Mouse (Mus musculus): ENCODE data around the gene Cox10. TPM values are rescaled to one million over a fixed set of nuclear protein-coding genes. Genes with fewer than 3 reads are reported as not detected.

Cox10 gene
- total and polyA plus RNA-seq, 3 experiments: 23.4 to 60.3 (median 35.2) TPM

DNA sequence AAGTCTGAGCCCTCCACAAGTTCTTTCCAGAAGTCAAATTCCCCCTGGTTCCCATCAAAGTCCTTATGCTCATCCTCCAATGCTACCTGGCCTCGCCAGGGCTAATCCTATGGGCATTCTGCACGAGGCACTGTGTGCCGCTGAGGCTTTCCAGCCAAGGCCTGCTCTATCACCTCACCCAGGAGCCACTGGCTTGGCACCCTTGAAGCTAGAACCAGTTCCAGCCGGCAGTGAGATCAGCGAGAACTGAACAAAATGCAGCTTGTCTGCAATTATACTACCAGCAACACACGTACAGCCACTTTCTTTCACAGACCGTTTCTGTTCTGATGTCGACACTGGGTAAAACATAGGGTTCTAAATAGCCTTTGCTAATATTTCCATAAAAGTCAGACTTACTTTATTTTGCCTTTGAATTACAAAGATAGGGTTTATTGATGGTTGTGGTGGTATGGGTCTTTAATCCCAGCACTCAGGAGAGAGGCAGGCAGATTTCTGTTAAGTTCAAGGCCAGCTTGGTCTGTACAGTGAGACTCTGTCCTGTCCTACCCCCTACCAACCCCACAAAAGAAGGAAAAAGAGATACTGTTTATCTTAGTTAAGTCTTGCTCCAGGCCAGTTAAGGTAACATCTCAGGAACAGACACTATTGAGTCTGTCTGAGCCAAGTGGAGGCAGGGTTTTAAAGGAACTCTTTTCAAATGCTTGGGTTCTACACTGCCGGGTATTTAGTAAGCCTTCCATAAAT, 111.5 kb downstream of the Cox10 start:
- Histone ChIP-seq H3K4me2 (ENCODE audit: insufficient read depth, low read depth, poor library complexity, severe bottlenecking) (no peak overlapping the region), H3K27ac (ENCODE audit: insufficient read depth, low read depth) (no peak overlapping the region)
- no peak for DNase-seq (ENCODE audit: extremely low read depth)

DNA sequence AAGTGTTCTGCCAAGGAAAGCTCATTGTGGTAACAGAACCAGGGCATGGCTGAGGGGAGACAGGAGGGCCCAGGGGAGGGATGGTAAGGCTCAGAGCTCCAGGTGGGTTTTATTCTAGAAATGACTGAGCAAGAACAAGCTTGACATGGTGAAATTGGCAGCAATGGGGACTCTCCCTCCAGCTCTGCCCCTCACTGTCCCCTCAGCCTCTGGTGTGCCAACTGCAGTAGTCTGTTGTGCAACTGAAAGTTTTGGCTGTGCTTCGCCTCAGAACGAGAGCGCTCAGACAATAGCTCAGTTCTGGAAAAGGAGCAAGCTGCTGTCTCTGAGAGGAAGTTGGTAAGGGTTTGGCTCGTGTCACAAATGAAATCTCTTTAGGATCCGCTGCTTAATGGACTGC, 113.8 kb downstream of the Cox10 start:
- in situ Hi-C loops (cut with MboI; ENCODE audit: low pct_ligation_motif_present, low pct_unique_long_range_greater_than_20kb, low sequenced_read_pairs): no loop called here
- peaks cover 12 to 76% of the 10 kb centered on the region in 2 experiments for H3K36me3 ChIP-seq (replicated peaks in 1 of 2; ENCODE audit: control insufficient read depth in 1 of 2, insufficient read depth in 1 of 2, low read length in 1 of 2)
- no peak overlapping the region for H3K9ac ChIP-seq (ENCODE audit: insufficient read depth, low read depth)
- H3K4me1 ChIP-seq (ENCODE audit: control insufficient read depth in 1 of 2, insufficient read depth in 2 of 2): peaks cover 0 to 34% of the 10 kb centered on the region in 2 experiments; a peak in 3 of 4 replicates
- H3K27ac ChIP-seq (ENCODE audit: insufficient read depth, low read depth): no peak overlapping the region
- no peaks in the 10 kb centered on the region for H3K9me3 ChIP-seq (replicated peaks; ENCODE audit: low read length)
- H3K27me3 ChIP-seq (replicated peaks): no peaks in the 10 kb centered on the region
- no peaks in the 10 kb centered on the region for H3K79me2 ChIP-seq (replicated peaks; ENCODE audit: control insufficient read depth, extremely low read depth, insufficient read depth, poor library complexity, severe bottlenecking)
- DNase-seq (ENCODE audit: extremely low read depth): peak; percentile 84
- dilution Hi-C loops (cut with MboI; ENCODE audit: extremely low pct_ligation_motif_present, extremely low pct_unique_long_range_greater_than_20kb, low sequenced_read_pairs): no loop called here
- no peak overlapping the region for H3K4me3 ChIP-seq (replicated peaks in 1 of 3; ENCODE audit: low read depth in 2 of 3, low read length in 2 of 3, poor library complexity in 1 of 3)
- TF ChIP-seq JUN (IDR thresholded peaks at IDR 0.05; ENCODE audit: insufficient read depth, low read depth, low read length) (peak; percentile 21; the same call in 1 of the 2 replicates), UBTF (IDR thresholded peaks at IDR 0.05; ENCODE audit: low read depth, low read length) (no peak), SIN3A (IDR thresholded peaks at IDR 0.05; ENCODE audit: low read length) (no peak), MEF2A (IDR thresholded peaks at IDR 0.05; ENCODE audit: borderline replicate concordance, low read depth, low read length) (0 out of 2 replicates have a peak, but pooled peaks have one; percentile 12), MAX (IDR thresholded peaks at IDR 0.05; ENCODE audit: low read length) (no peak), BHLHE40 (IDR thresholded peaks at IDR 0.05; ENCODE audit: low read depth, low read length) (peak; percentile 17; the same call in 1 of the 2 replicates), GABPA (IDR thresholded peaks at IDR 0.05; ENCODE audit: insufficient replicate concordance, low read depth, low read length) (no peak), MXI1 (IDR thresholded peaks at IDR 0.05; ENCODE audit: low read depth, low read length) (no peak), JUND (conservative IDR thresholded peaks at IDR 0.05; ENCODE audit: low read depth, low read length) (peak; percentile 52), ETS1 (conservative IDR thresholded peaks at IDR 0.05; ENCODE audit: low read depth, low read length) (peak; percentile 42), TCF12 (IDR thresholded peaks at IDR 0.05; ENCODE audit: low read depth, low read length) (0 out of 2 replicates have a peak, but pooled peaks have one; percentile 28), MYC (IDR thresholded peaks at IDR 0.05; ENCODE audit: low read depth, low read length) (no peak), MAZ (IDR thresholded peaks at IDR 0.05; ENCODE audit: low read depth, low read length) (no peak), CHD2 (IDR thresholded peaks at IDR 0.05; ENCODE audit: low read length) (no peak), POLR2AphosphoS2 (IDR thresholded peaks at IDR 0.05; ENCODE audit: low read depth, low read length) (no peak), USF2 (conservative IDR thresholded peaks at IDR 0.05; ENCODE audit: low read depth, low read length) (no peak), POLR2A (IDR thresholded peaks at IDR 0.05; ENCODE audit: low read depth, low read length) (no peak), E2F4 (IDR thresholded peaks at IDR 0.05; ENCODE audit: insufficient replicate concordance, low read depth, low read length) (no peak), EP300 (IDR thresholded peaks at IDR 0.05; ENCODE audit: low read length) (peak; percentile 78), CTCF (conservative IDR thresholded peaks at IDR 0.05 in 1 of 2, IDR thresholded peaks at IDR 0.05 in 1 of 2; ENCODE audit: low read depth in 2 of 2, low read length in 2 of 2) (no peak), PAX5 (IDR thresholded peaks at IDR 0.05; ENCODE audit: low read length) (no peak), ZC3H11A (IDR thresholded peaks at IDR 0.05; ENCODE audit: low read depth, low read length) (no peak), IRF4 (IDR thresholded peaks at IDR 0.05; ENCODE audit: low read depth, low read length) (peak; percentile 81), CHD1 (IDR thresholded peaks at IDR 0.05; ENCODE audit: low read depth, low read length) (no peak), KAT2A (IDR thresholded peaks at IDR 0.05; ENCODE audit: insufficient replicate concordance, low read length) (no peak)
- no peak overlapping the region for H3K4me2 ChIP-seq (ENCODE audit: insufficient read depth, low read depth, poor library complexity, severe bottlenecking)

More for the DNA sequence above, 111.5 kb downstream of the Cox10 start:
- peaks cover 16 to 89% of the 10 kb centered on the region in 2 experiments for H3K36me3 ChIP-seq (replicated peaks in 1 of 2; ENCODE audit: control insufficient read depth in 1 of 2, insufficient read depth in 1 of 2, low read length in 1 of 2)
- H3K9me3 ChIP-seq (replicated peaks; ENCODE audit: low read length): no peaks in the 10 kb centered on the region
- dilution Hi-C loops (cut with MboI; ENCODE audit: extremely low pct_ligation_motif_present, extremely low pct_unique_long_range_greater_than_20kb, low sequenced_read_pairs): no loop called here
- in situ Hi-C loops (cut with MboI; ENCODE audit: low pct_ligation_motif_present, low pct_unique_long_range_greater_than_20kb, low sequenced_read_pairs): no loop called here
- H3K9ac ChIP-seq (ENCODE audit: insufficient read depth, low read depth): no peak overlapping the region
- no peaks in the 10 kb centered on the region for H3K79me2 ChIP-seq (replicated peaks; ENCODE audit: control insufficient read depth, extremely low read depth, insufficient read depth, poor library complexity, severe bottlenecking)
- H3K27me3 ChIP-seq (replicated peaks): no peaks in the 10 kb centered on the region
- TF ChIP-seq MEF2A (IDR thresholded peaks at IDR 0.05; ENCODE audit: borderline replicate concordance, low read depth, low read length) (no peak), USF1 (IDR thresholded peaks at IDR 0.05; ENCODE audit: low read depth, low read length) (no peak), MAZ (IDR thresholded peaks at IDR 0.05; ENCODE audit: low read depth, low read length) (no peak), EP300 (IDR thresholded peaks at IDR 0.05; ENCODE audit: low read length) (no peak), UBTF (IDR thresholded peaks at IDR 0.05; ENCODE audit: low read depth, low read length) (no peak), CHD2 (IDR thresholded peaks at IDR 0.05; ENCODE audit: low read length) (no peak), USF2 (conservative IDR thresholded peaks at IDR 0.05; ENCODE audit: low read depth, low read length) (no peak), POLR2A (IDR thresholded peaks at IDR 0.05; ENCODE audit: low read depth, low read length) (no peak)
- peaks cover 0 to 32% of the 10 kb centered on the region in 2 experiments; a peak in 3 of 4 replicates for H3K4me1 ChIP-seq (ENCODE audit: control insufficient read depth in 1 of 2, insufficient read depth in 2 of 2)
- no peak overlapping the region for H3K4me3 ChIP-seq (replicated peaks in 1 of 3; ENCODE audit: low read depth in 2 of 3, low read length in 2 of 3, poor library complexity in 1 of 3)

Measured in CH12.LX (cell line).